Mouse (Mus musculus): ENCODE results near the gene Hsf5.

The Hsf5 gene

GRCm38 (mm10) chr11:87590841-87591525 lies 26.0 kb upstream of the Hsf5 start:
- DNase-seq (ENCODE audit: low spot score), result peak; percentile 63

GRCm38 (mm10) chr11:87591526-87592353 lies 25.2 kb upstream of the Hsf5 start, which contains the start of gene Mtmr4:
Gene Mtmr4, plus strand, starts transcription at chr11:87592162.
- DNase-seq (ENCODE audit: low spot score), result peak; percentile 96

- DNase-seq (ENCODE audit: low spot score), result peak; percentile 92
Measured at GRCm38 (mm10) chr11:87592354-87592695, 24.6 kb upstream of the Hsf5 start.

GRCm38 (mm10) chr11:87592713-87593598 lies 24.0 kb upstream of the Hsf5 start:
- DNase-seq (ENCODE audit: low spot score), result no peak

- DNase-seq (ENCODE audit: low spot score), result peak; percentile 85
Measured at GRCm38 (mm10) chr11:87595327-87595841, 21.6 kb upstream of the Hsf5 start.

GRCm38 (mm10) chr11:87595976-87596375 lies 21.0 kb upstream of the Hsf5 start:
- DNase-seq (ENCODE audit: low spot score), result no peak

GRCm38 (mm10) chr11:87596492-87596891 lies 20.5 kb upstream of the Hsf5 start:
- no peak for DNase-seq (ENCODE audit: low spot score)

GRCm38 (mm10) chr11:87597061-87597460 lies 19.9 kb upstream of the Hsf5 start:
- DNase-seq (ENCODE audit: low spot score), result no peak

GRCm38 (mm10) chr11:87599395-87600089 lies 17.4 kb upstream of the Hsf5 start:
- DNase-seq (ENCODE audit: low spot score), result no peak

GRCm38 (mm10) chr11:87600322-87600853 lies 16.6 kb upstream of the Hsf5 start:
- peak; percentile 35 for DNase-seq (ENCODE audit: low spot score)

GRCm38 (mm10) chr11:87602234-87602633 lies 14.7 kb upstream of the Hsf5 start:
- DNase-seq (ENCODE audit: low spot score), result no peak

GRCm38 (mm10) chr11:87603571-87603970 lies 13.4 kb upstream of the Hsf5 start:
- DNase-seq (ENCODE audit: low spot score), result no peak

- DNase-seq (ENCODE audit: low spot score), result no peak
Measured at GRCm38 (mm10) chr11:87609264-87609663, 7.7 kb upstream of the Hsf5 start.

GRCm38 (mm10) chr11:87611547-87611946 lies 5.4 kb upstream of the Hsf5 start:
- no peak for DNase-seq (ENCODE audit: low spot score)

GRCm38 (mm10) chr11:87613972-87614371 lies 3.0 kb upstream of the Hsf5 start:
- DNase-seq (ENCODE audit: low spot score), result no peak

GRCm38 (mm10) chr11:87615551-87615950 lies 1.4 kb upstream of the Hsf5 start:
- no peak for DNase-seq (ENCODE audit: low spot score)

- DNase-seq (ENCODE audit: low spot score), result no peak
Measured at GRCm38 (mm10) chr11:87615952-87616351, 1.0 kb upstream of the Hsf5 start.

GRCm38 (mm10) chr11:87617606-87618005 lies 642 bp downstream of the Hsf5 start:
- peak; percentile 44 for DNase-seq (ENCODE audit: low spot score)

GRCm38 (mm10) chr11:87623160-87623559 lies 6.2 kb downstream of the Hsf5 start:
- DNase-seq (ENCODE audit: low spot score), result no peak

- DNase-seq (ENCODE audit: low spot score), result peak; percentile 57
Measured at GRCm38 (mm10) chr11:87629859-87630258, 12.9 kb downstream of the Hsf5 start.

- DNase-seq (ENCODE audit: low spot score), result no peak
Measured at GRCm38 (mm10) chr11:87638793-87639192, 21.8 kb downstream of the Hsf5 start.

Measured in testis, postnatal 10 days (tissue).